9 mouse cellular contexts compared by ENCODE assay signal in genomic region chr7:4739041-4739543, GRCm38 (mm10). TPM values are rescaled to one million over a fixed set of nuclear protein-coding genes. Genes with fewer than 3 reads are reported as not detected.
DNase-seq lines count a peak whose midpoint lies in the region; ATAC-seq and TF ChIP-seq lines count a peak whose summit lies in the region.
"Had no signal": no experiment of that assay in that cellular context is flagged by ENCODE, and none has a peak within 500 bp of the region (broad histone marks: within the 10 kb centered on the region; RNA-seq: fewer than 3 reads in every experiment).

No protein-coding gene starts in this region.

- H3K27ac ChIP-seq in kidney, embryonic 14.5 days (ENCODE audit: low read depth, low read length): peak overlapping the region; percentile 79; the same call in 1 of the 2 replicates
- H3K27ac ChIP-seq in bone marrow macrophage, adult 2 months (ENCODE audit: insufficient read depth, low read depth, low read length): peak overlapping the region; percentile 37; the same call in 1 of the 2 replicates
- peak overlapping the region; percentile 88 for H3K27ac ChIP-seq in hindbrain, embryonic 13.5 days
- peak overlapping the region; percentile 69 for H3K27ac ChIP-seq in midbrain, embryonic 14.5 days (replicated peaks; ENCODE audit: low read depth, low read length)

- peak overlapping the region; percentile 36 for H3K4me3 ChIP-seq in kidney, embryonic 14.5 days (ENCODE audit: low read length)
- H3K4me3 ChIP-seq in bone marrow macrophage, adult 2 months (ENCODE audit: insufficient read depth, low read length): peak overlapping the region; percentile 56
- peak overlapping the region; percentile 40 for H3K4me3 ChIP-seq in hindbrain, embryonic 13.5 days
- peak overlapping the region; percentile 31 for H3K4me3 ChIP-seq in midbrain, embryonic 14.5 days (replicated peaks; ENCODE audit: low read depth, low read length)

- peak overlapping the region; percentile 64 for H3K4me2 ChIP-seq in kidney, embryonic 14.5 days (replicated peaks; ENCODE audit: low read depth, low read length)
- peak overlapping the region; percentile 60 for H3K4me2 ChIP-seq in hindbrain, embryonic 13.5 days
- peak overlapping the region; percentile 59 for H3K4me2 ChIP-seq in midbrain, embryonic 14.5 days (ENCODE audit: low read length)

- H3K36me3 ChIP-seq in kidney, embryonic 14.5 days (ENCODE audit: control insufficient read depth, insufficient read depth, low read length): peaks cover 11% of the 10 kb centered on the region; the same call in 1 of the 2 replicates
- H3K36me3 ChIP-seq in hindbrain, embryonic 13.5 days: peaks cover 16% of the 10 kb centered on the region
- peaks cover 10% of the 10 kb centered on the region; the same call in 1 of the 2 replicates for H3K36me3 ChIP-seq in midbrain, embryonic 14.5 days (ENCODE audit: control insufficient read depth, insufficient read depth, low read length)

- H3K27me3 ChIP-seq in kidney, embryonic 14.5 days (ENCODE audit: control insufficient read depth, insufficient read depth, low read length): no peaks in the 10 kb centered on the region
- H3K27me3 ChIP-seq in hindbrain, embryonic 13.5 days: no peaks in the 10 kb centered on the region
- H3K27me3 ChIP-seq in midbrain, embryonic 14.5 days (ENCODE audit: control insufficient read depth, insufficient read depth, low read length): no peaks in the 10 kb centered on the region

- H3K9me3 ChIP-seq in kidney, embryonic 14.5 days (ENCODE audit: control insufficient read depth, low read length): no peaks in the 10 kb centered on the region
- no peaks in the 10 kb centered on the region for H3K9me3 ChIP-seq in hindbrain, embryonic 13.5 days
- H3K9me3 ChIP-seq in midbrain, embryonic 14.5 days (ENCODE audit: control insufficient read depth, low read length): no peaks in the 10 kb centered on the region

- no peak for TF ChIP-seq POLR2A in bone marrow macrophage, adult 2 months (IDR thresholded peaks at IDR 0.05; ENCODE audit: borderline replicate concordance, low read depth, low read length)

- DNase-seq in kidney, postnatal 10 days: no peak
- DNase-seq in midbrain, embryonic 14.5 days: no peak
- no peak for DNase-seq in layer of hippocampus, postnatal 14 days (ENCODE audit: low spot score in 2 of 2)
- no peak for DNase-seq in thymus, postnatal 14 days
- no peak for DNase-seq in frontal cortex, postnatal 25 days (ENCODE audit: low spot score in 2 of 2)

- peaks cover 26% of the 10 kb centered on the region for H3K4me1 ChIP-seq in kidney, embryonic 14.5 days (ENCODE audit: control insufficient read depth, insufficient read depth, low read length)
- peaks cover 16% of the 10 kb centered on the region for H3K4me1 ChIP-seq in bone marrow macrophage, adult 2 months (ENCODE audit: control insufficient read depth, insufficient read depth, low read length)
- peaks cover 44% of the 10 kb centered on the region for H3K4me1 ChIP-seq in hindbrain, embryonic 13.5 days (replicated peaks)
- H3K4me1 ChIP-seq in midbrain, embryonic 14.5 days (ENCODE audit: control insufficient read depth, insufficient read depth, low read length): peaks cover 29% of the 10 kb centered on the region

- TF ChIP-seq CTCF in bone marrow macrophage, adult 2 months (IDR thresholded peaks at IDR 0.05; ENCODE audit: low read depth, low read length): no peak

- H3K9ac ChIP-seq in kidney, embryonic 14.5 days (ENCODE audit: low read depth, low read length): peak overlapping the region; percentile 38; the same call in 1 of the 2 replicates
- peak overlapping the region; percentile 46; the same call in 1 of the 2 replicates for H3K9ac ChIP-seq in hindbrain, embryonic 13.5 days
- H3K9ac ChIP-seq in midbrain, embryonic 14.5 days (replicated peaks; ENCODE audit: low read length): no peak overlapping the region

- WGBS in kidney, embryonic 14.5 days: 50% methylated on average over 10 of the region's 10 CpGs
- 45% methylated on average over 10 of the region's 10 CpGs for WGBS in hindbrain, embryonic 13.5 days
- 41% methylated on average over 10 of the region's 10 CpGs for WGBS in midbrain, embryonic 14.5 days

- no peak for ATAC-seq in kidney, embryonic 14.5 days (ENCODE audit: low FRiP score, low TSS enrichment)
- no peak for ATAC-seq in hindbrain, embryonic 13.5 days (ENCODE audit: low FRiP score)
- ATAC-seq in midbrain, embryonic 14.5 days (ENCODE audit: low FRiP score, low TSS enrichment): no peak

RNA-seq across cellular contexts. Expression of gene Kmt5c, which starts 0.8 kb away (rescaled TPM):
- polyA plus RNA-seq in kidney, embryonic 14.5 days (2014; fragmentation: Nextera tagmentation; extraction: Ambion mirVana): 59.3 and 69.2 TPM in 2 replicates
- 109 and 120 TPM in 2 replicates for polyA plus RNA-seq in bone marrow macrophage, adult 2 months (2012; ENCODE audit: insufficient read depth, insufficient read length, missing spikeins)
- 79.4 and 86.8 TPM in 2 replicates for polyA plus RNA-seq in hindbrain, embryonic 13.5 days (2015; fragmentation: Nextera tagmentation; extraction: Ambion mirVana)
- polyA plus RNA-seq in midbrain, embryonic 14.5 days (2014; fragmentation: Nextera tagmentation; extraction: Ambion mirVana): 56.2 and 67.0 TPM in 2 replicates
- total RNA-seq in layer of hippocampus, postnatal 14 days (2021): 10 to 100 TPM; 38.9 to 44.2 TPM

RNA-seq across cellular contexts. Expression of gene Cox6b2, which starts 13.8 kb away (rescaled TPM):
- polyA plus RNA-seq in kidney, embryonic 14.5 days (2014; fragmentation: Nextera tagmentation; extraction: Ambion mirVana): 47.1 and 62.7 TPM in 2 replicates
- 8.0 and 8.1 TPM in 2 replicates for polyA plus RNA-seq in bone marrow macrophage, adult 2 months (2012; ENCODE audit: insufficient read depth, insufficient read length, missing spikeins)
- polyA plus RNA-seq in hindbrain, embryonic 13.5 days (2015; fragmentation: Nextera tagmentation; extraction: Ambion mirVana): 16.4 and 21.1 TPM in 2 replicates
- polyA plus RNA-seq in midbrain, embryonic 14.5 days (2014; fragmentation: Nextera tagmentation; extraction: Ambion mirVana): 10.2 and 13.0 TPM in 2 replicates
- 1 to 10 TPM; 4.7 to 8.6 TPM for total RNA-seq in layer of hippocampus, postnatal 14 days (2021)

RNA-seq across cellular contexts. Expression of gene Tmem150b, which starts 14.0 kb away (rescaled TPM):
- 0.14 TPM in 1 of 2 replicates, not detected in the other for polyA plus RNA-seq in kidney, embryonic 14.5 days (2014; fragmentation: Nextera tagmentation; extraction: Ambion mirVana)
- polyA plus RNA-seq in bone marrow macrophage, adult 2 months (2012; ENCODE audit: insufficient read depth, insufficient read length, missing spikeins): 33.6 and 36.4 TPM in 2 replicates
- polyA plus RNA-seq in hindbrain, embryonic 13.5 days (2015; fragmentation: Nextera tagmentation; extraction: Ambion mirVana): 0.12 and 0.19 TPM in 2 replicates
- 0.12 and 0.42 TPM in 2 replicates for polyA plus RNA-seq in midbrain, embryonic 14.5 days (2014; fragmentation: Nextera tagmentation; extraction: Ambion mirVana)
- not detected for total RNA-seq in layer of hippocampus, postnatal 14 days (2021)

RNA-seq across cellular contexts. Expression of gene Fam71e2, which starts 32.0 kb away (rescaled TPM):
- not detected in 2 replicates for polyA plus RNA-seq in kidney, embryonic 14.5 days (2014; fragmentation: Nextera tagmentation; extraction: Ambion mirVana)
- polyA plus RNA-seq in bone marrow macrophage, adult 2 months (2012; ENCODE audit: insufficient read depth, insufficient read length, missing spikeins): not detected in 2 replicates
- polyA plus RNA-seq in hindbrain, embryonic 13.5 days (2015; fragmentation: Nextera tagmentation; extraction: Ambion mirVana): not detected in 2 replicates
- polyA plus RNA-seq in midbrain, embryonic 14.5 days (2014; fragmentation: Nextera tagmentation; extraction: Ambion mirVana): not detected in 2 replicates
- total RNA-seq in layer of hippocampus, postnatal 14 days (2021): not detected
- total RNA-seq: layer of hippocampus, adult 18-20 months had no signal

RNA-seq across cellular contexts. Expression of gene Il11, which starts 43.6 kb away (rescaled TPM):
- polyA plus RNA-seq in kidney, embryonic 14.5 days (2014; fragmentation: Nextera tagmentation; extraction: Ambion mirVana): 0.31 TPM in 1 of 2 replicates, not detected in the other
- not detected in 2 replicates for polyA plus RNA-seq in bone marrow macrophage, adult 2 months (2012; ENCODE audit: insufficient read depth, insufficient read length, missing spikeins)
- 0.38 and 0.56 TPM in 2 replicates for polyA plus RNA-seq in hindbrain, embryonic 13.5 days (2015; fragmentation: Nextera tagmentation; extraction: Ambion mirVana)
- 0.17 and 0.43 TPM in 2 replicates for polyA plus RNA-seq in midbrain, embryonic 14.5 days (2014; fragmentation: Nextera tagmentation; extraction: Ambion mirVana)
- under 1 TPM; 0.21 to 0.38 TPM for total RNA-seq in layer of hippocampus, postnatal 14 days (2021)

Comparison
In these comparisons a context has a peak if more than half of its experiments do, and no peak if none do; other contexts are left out.
1. H3K27ac ChIP-seq: peak in every context shown above with its lines; median percentile 88 in hindbrain, embryonic 13.5 days; 79 in kidney, embryonic 14.5 days; 69 in midbrain, embryonic 14.5 days; 37 in bone marrow macrophage, adult 2 months.
2. RNA of gene Tmem150b, which starts 14.0 kb away (polyA plus RNA-seq): 33.6 to 36.4 TPM in bone marrow macrophage, adult 2 months; 0.14 TPM in kidney, embryonic 14.5 days, 0.12 to 0.42 TPM in midbrain, embryonic 14.5 days and 0.12 to 0.19 TPM in hindbrain, embryonic 13.5 days; every median in the first group is over 10 times any median in the second.
3. Peak in every context shown above with its lines, with median percentiles within 50 percentile points of each other: H3K4me2 ChIP-seq and H3K4me3 ChIP-seq.